Mouse (Mus musculus) urinary bladder, postnatal 10 days (tissue): ENCODE results near the gene Fli1.

Experiments
- DNase-seq: peaks from one replicate; pipeline ENCODE4 v3.0.0; 2022; ENCODE audit warnings: low spot score

Gene Fli1

DNA sequence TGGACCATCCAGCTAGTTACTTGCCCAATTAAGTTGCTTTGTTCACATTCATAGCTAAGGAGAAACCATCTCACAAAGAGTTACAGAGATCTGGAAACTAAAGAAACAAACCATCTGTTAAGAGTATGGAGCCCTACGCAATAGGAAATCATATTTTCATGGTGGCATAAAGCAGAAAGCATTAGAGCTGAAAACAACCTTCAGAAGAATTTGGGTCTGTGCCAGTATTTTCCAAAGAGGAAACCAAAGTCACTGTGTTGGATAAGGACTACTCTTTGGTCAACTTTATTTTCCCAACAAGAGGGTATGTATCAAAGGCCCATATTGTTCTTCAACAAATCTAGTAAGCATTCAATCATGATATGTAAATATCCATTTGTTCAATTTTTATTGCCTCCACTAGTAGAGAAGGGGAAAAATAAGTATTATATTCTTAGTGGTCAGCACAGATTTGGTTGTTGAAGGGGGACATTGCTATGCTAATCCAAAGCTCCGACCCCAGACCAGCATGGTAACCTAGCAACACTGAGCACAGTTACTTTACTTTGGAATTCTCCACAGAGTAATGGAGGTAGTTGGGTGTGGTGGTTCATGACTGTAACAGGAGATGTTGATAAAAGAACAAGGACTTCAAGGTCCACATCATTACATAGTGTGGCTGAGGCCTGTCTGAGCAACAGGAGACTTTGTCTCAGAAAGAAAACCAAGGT, 20.0 kb downstream of the Fli1 start:
- no peak for DNase-seq

DNA sequence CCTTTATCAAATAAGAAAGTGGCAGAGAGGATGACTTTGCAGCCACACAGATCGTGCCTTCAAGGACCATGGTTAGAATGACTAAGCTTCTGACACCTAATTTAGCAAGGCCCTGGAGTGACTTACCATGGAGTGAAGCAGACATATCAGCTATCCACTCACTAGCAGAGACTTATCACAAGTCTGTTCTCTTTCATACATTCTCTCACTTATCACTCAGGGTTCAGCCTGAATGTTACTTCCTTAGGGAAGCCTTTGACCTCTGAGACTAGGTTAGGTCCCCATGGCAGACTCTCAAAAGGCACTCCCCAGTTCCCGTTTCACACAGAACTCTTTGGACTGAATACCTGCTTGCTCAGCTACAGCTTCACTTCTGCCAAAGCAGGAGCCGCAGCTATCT, 21.3 kb downstream of the Fli1 start:
- no peak for DNase-seq

DNA sequence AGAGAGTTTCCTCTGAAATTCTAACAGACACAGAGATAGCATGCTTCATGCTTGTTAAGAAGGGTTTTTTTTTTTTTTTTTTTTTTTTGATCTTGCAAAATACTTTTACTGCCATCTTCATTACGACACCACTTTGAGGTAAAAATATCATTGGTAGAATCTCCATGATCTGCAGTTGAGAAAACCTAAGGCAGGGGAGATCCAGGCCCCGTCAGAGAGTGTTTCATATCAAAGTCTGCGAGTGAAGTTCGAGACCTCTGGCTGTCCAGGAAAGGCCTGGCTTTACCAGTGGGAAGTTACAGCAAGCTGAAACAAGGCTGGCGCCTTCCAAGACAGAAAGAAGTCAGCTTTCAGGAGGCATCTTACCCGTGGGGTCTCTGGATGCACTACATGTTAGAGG, 21.8 kb downstream of the Fli1 start:
- DNase-seq = no peak

DNA sequence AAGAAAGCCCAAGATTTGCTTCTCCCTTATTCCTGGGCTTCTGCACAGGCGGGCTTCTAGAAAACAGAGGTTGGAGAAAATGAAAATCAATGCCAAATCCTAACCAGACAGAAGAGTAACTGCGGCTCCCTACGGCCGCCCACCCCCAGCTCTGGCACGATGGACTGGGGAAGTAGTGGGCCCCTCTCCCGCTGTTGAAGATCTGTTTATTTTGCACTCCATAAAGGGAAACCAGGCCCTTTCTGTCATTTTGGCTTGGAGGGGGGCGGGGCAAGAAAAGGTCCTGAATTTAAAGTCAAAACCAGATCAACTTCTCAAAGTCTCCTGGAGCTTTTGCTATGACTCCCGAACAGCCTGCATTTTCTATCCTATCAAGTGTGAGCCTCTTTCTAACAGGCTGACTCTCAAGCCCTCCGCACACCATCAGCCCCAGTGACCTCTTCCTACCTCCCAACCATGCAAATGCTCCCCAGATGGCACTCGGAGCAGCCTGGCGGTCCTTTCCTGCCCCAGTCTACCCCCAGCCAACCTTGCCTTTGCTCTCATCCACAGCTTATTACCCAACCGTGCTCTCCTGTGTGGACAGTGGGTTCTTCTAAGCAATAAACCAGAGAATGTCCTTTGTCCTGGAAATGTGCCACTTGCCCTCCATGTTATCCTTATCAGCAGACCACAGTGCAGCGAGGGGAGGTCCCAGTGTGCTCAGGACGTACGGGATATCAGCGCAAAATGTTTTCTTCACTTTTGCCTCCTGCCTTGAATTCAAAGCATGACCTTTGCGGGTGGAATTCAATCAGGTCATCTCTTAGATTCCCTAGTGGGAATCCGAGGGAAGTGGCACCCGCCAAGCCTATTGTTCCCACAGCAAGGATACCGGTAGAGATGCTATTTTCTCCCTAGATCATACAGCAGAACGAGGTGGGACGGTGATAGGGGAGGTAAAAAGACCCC, 23.3 kb downstream of the Fli1 start:
- no peak for DNase-seq

DNA sequence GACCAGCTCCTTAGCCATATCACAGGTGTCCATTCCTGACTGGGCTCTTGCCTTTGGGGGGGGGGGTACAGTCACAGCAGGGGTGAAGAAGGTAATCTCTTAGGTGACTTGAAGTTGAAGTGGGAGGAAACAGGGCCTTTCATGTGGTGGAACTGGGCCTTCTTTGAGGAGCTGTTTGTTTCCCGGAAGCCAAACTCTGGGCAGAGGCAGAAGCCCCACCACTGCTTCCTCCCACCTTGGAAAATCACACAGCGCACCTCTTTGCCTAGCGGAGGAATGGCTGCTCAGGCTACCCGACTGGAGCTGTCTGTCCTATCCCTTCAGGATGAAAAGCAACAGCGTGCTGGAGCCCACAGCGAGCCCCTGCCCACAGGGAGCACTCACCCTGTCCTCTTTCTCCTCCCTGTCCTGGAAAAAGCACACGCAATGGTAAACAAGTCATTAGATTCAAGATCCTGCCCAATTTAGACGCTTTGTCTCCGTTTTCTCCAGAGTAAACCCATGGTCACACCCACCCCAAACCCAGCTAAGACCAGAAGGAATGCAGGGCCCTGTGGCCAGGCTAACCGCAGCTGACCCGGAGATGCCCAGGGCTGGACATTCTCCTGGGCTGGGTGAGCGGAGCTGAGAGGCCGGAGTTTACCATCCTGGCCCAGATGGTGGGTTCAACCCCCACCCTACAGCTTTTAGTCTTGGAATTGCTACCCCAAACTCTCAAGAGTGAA, 24.1 kb downstream of the Fli1 start:
- no peak for DNase-seq

DNA sequence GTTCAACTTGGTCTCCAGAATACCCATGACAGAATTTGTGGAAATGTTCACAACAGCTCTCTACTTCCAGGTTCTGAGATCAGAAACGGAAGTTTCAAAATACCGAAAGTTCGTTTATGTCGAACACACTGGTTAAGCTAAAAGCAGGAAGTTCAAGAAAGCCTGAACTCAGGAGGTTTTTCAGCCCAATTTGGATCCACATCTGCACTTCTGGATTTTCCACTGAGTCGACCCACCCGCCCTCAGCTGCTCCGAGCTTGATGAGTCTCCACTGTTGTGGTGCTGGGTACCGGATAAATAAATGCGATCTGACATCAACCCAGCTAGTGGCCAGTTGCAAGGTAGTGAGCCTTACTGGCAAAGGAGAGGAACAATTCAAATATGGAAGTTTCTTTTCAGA, 26.0 kb downstream of the Fli1 start:
- no peak for DNase-seq

DNA sequence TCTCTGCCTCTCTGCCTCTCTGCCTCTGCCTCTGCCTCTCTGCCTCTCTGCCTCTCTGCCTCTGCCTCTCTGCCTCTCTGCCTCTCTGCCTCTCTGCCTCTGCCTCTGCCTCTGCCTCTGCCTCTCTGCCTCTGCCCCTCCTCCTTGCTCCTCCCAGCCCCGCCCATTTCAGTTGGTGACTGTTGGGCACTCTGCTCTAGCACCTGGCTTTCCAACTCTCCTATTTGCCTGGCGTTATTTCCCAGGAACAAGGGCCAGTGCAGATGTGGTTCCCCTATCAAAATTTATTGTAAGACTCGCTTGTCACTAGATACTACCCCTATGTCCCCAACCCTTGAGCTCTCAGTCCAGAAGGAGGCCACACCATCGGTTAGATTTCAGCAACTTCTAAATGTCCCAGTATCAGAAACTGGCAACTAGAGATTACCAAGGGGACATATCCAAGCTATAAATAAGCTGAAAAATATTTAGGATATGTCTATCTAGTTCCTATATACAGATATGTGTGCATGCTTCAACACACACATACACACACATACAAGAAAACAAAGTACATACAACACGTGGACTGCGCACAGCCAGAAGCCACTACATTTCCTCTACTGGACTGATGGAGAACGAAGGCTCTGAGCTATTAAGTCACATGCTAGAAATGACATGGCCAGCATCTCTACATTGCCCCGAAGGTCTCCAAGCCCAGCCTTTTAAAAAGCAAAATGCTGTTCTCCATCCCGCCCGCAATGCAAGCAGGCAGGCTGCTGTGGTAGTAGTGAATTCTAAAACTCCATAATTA, 26.6 kb downstream of the Fli1 start:
- DNase-seq = no peak

DNA sequence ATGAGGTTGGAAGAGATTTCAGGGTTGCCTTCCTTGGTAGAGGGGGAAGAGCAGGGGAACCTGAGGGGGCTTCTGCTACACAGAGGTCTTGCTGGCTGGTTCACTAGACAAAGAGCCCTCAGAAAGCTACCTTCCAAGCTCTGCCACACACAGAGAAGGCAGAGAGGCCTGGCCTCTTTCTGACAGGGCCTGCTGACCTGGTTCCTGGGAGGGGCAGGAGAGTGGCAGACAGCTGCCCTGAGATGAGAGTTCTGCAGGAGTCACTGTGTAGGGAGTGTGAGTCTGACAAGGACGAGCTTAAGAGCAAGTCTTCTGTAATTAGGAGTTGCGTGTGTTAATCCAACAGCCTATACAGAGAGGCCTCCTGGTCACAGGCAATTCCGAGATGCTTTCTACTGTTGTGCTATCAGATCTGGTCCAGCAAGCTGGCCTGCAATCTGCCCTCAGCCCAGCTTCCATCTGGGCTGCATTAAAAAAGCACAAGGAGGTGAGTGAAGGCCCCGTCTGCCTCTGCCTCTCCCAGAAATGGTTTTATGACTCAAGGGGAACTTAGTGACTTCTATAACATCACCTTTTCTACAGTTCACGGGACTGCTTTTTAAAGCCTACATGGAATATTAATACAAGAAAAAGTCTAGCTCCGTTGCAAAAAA, 28.1 kb downstream of the Fli1 start:
- DNase-seq = no peak

DNA sequence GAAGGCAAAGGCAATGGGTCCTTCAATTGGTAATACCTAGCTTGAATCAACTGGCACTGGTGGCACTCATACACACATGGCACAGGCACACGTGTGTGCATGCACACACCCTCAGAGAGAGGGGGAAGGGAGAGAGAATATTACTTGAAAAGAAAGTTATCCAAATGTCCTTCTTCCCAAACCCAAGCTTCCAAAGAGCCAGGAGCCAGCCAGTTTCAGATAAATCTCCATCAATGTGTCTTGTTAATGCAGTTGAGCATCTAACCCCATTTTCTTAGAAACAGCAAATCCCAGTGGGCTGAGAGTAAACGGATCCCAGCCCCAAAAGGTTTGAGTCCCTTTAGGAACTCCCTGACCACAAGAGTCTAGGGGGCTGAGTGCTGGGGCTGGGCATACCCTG, 29.2 kb downstream of the Fli1 start:
- no peak for DNase-seq

DNA sequence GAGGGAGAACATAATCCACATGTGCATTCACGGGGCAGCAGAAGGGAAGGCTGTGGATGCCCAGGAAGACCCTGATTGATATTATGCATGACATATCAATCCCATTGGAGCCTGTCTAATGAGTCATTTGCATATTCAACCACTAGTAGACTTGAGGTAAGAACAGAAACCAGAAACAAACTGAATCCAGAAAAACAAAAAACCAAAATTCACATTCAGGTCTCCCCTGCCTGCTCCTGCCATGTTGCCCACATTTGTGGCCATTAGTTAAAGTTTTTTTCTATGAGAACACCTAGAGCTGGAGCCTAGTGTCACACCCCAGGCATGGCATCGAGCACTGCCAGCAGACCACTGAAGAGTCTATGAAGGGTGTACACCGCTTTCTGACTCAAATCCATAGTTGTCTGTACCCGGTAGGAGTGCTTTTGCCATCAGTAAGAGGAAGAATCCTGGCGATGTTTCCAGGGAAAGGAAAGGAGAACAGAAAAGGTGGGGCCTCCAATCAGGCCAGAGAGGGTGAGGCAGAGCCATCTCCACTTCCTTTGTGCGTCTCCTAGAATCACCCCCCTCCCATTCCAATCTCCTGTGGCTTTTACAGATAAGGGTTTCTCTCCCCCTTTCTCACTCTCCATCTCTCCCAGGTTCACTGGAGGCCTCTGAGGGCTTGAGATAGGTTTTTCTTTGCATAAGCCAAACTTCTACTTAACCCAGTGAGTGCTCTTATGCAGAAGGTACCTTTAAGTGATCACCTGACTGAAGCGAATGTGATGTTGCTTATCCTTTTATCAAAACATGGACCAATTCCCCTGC, 32.0 kb downstream of the Fli1 start:
- no peak for DNase-seq

DNA sequence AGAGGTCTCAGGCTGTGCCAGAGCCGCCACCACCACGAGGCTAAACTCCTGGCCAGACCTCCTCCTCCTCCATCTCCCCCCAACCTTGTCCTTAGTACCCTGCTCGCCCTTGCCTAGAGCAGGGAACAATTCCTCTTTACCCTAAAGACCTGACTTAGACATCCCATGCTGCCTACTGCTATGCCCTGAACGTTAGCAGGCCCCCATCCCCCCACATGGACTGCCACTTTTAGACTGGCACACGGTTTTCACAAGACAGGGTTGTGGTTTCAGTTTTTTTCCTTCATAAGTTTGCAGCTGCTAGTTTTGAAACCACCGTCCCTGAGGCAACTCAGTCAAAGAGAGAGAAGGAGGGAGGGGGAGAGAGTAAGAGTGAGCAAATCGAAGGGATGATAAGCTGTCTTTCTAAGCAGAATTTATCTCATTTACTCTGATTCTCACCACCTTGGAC, 32.9 kb downstream of the Fli1 start:
- DNase-seq = no peak

DNA sequence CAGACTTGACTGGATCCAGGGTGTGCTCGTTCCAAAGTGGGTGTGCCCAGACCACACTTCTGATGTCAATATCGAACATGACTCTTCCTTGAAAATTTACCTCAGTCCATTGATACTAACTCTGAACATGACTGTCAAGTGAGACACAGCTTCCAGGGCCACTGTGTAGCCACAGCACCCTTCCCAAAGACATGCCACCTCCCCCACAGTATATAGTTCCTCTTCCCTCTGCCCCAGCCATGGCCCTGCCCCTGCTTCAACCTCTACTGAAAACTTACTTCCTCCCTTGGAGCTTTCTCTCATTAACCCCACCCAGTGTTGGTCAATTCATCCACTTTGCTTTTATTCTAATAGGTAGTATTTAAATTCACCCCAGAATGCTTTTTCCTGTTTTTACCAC, 34.0 kb downstream of the Fli1 start:
- DNase-seq = no peak

DNA sequence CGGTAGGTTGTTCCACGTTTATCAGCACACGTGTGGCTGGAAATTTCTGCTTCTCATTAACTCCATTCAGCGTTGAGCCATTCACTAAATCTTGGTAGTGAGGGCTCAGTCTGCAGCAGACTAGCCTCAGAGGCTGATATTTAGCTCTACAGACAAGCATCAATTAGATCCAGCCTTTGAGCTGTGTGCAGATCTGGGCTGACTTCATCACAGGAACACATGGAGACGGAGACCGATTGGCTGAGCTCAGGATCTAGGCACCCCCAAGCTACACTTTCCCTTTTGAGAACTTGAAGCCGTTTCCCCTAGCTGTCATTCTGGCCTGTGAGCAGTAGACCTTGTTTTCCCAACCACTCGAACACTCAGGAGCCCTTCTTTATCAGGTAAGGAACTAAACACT, 34.5 kb downstream of the Fli1 start:
- DNase-seq = no peak

DNA sequence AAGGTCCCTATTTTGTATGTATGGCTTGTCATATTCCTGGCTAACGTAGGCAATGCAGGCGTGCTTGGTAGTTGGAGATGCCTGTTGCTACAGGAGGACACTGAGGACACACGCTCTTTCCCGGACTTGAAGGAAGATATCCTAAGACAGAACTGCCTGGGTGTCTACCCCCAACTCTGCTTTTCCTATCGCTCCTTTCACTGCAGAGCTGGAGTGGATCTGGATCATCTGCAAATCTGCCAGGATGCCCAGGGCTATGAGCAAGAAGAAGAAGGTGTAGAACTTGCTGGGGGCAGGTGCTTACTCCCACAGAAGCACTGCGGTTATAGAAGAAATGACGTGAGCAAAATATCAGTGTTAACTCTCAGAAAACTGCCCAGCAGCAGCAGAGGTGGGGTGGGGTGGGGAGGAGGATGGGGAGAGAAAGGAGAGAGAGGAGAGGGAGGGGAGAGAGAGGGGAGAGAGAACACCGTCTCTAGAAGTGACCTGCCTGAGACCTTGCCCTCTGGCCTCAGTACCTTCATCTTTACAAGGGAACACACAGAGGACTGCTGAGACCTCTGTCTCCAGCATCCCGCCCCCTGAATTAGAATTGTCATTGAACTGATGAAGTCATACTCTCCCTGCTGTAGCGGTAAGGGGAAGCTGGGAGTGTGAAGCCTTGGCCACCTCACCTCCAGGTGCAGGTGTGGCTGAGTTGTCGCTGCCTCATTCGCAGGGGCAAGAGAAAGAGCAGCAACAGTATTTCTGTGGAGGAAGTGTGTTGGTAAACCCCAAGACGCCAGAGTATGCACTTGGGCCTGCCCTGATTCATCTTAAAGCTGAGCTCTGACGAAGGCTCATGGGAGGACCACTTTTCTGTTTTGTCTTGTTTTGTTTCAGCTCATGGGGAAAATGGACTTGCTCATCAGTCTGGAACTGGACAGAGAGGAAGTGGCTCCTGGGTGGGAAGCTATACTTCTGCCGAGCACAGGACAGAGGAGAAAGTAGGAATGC, 35.5 kb downstream of the Fli1 start:
- no peak for DNase-seq

DNA sequence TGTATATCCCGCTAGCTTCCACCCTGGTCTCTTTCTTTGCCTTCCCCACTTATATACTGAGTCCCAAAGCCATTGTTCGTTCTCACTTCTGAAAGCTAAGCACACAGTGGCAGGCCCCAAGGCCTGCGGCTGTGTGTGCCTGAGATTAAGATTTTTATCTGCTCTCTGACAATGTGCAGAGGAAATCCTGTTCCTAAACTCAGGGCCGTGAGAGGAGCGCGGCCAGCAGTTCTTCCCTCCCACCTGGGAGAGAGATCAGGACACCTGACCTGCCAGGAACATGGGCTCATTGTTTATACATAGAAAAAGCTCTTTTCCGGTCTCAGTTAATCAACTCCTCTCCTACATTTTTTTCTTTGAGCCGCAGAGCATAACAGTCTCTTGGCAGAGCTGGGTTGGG, 36.5 kb downstream of the Fli1 start:
- DNase-seq = no peak

DNA sequence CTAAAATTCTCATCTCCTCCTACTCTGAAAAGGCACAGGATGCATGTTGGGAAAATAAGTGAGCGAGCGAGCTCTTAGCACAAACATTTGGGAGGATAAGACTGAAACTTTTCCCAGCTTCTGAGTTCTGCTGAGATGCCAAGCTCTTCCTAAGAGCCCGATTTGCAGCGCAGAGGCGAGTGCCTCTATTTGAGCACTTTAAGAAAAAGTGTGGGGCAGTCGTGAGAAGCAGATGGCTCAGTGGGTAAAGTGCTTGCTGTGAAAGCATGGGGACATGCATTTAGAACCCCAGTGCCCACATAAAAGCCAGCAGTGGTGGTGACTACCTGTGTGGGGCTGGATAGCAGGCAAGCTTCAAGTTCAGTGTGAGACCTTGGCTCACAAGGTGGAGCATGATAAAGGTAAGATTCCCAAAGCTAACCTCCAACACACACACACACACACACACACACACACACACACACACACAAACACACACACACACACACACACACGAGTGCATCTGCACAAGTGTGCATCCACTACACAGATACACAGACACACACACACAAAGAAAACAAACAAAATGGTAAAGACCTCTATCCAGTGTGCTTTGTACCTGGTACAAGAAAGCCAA, 37.1 kb downstream of the Fli1 start:
- no peak for DNase-seq

DNA sequence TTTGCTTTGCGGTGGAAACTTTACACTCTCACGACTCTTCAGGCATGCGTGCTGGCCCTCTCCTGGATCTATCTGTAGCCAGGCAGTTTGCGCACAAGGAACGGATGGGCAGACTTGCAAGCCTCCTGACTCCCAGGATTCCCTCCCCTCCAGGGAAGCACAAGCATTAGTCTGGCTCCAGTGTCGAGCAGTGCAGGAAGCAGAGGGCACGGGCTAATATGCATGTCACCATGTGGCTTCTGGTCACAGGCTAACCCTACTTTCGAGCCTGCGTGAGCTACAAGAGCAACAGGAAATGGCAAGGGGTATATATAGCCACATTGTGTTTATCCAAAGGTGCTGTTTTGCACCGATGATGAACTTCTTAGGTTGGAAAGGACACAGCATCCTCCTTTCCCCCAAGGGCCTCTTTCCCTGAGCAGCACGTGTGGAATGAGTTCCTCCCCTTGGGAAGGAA, 38.6 kb downstream of the Fli1 start:
- DNase-seq = no peak

DNA sequence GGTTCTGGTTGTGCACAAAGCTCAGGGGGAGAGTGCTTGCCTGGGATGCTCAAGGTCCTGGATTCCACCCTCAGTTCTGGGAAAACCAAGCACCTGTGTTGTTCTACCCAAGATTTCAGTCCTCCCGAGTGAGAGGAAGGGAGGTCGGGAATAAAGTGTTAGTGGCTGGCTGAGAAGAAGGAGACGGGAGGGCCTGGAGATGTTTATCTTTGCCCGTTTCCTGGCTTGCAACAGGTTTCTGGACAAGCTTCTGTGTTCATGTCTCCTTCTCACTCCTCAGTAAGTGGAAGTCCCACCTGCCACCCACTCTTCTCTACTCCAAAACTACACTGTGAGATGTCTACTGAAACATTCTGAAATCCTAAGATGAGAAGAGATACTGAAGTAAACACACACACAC, 39.2 kb downstream of the Fli1 start:
- DNase-seq = no peak
